Mouse (Mus musculus): ENCODE measurements around the gene Wnt5b. TPM values are rescaled to one million over a fixed set of nuclear protein-coding genes. Genes with fewer than 3 reads are reported as not detected.
"Not testable (repeated sequence)": the region's sequence is repeated elsewhere in the genome, so short reads cannot be mapped to it uniquely, and the experiment has no call there.

Gene Wnt5b
- polyA plus RNA-seq, 1 experiment = not detected

- Histone ChIP-seq H3K27ac (ENCODE audit: control insufficient read depth, insufficient read depth, low read depth, low read length, poor library complexity) (no peak overlapping the region), H3K4me1 (ENCODE audit: control insufficient read depth, insufficient read depth, low read length) (no peaks in the 10 kb centered on the region; the same call in 1 of the 2 replicates), H3K4me3 (replicated peaks; ENCODE audit: control insufficient read depth, low read depth, low read length) (no peak overlapping the region)
- TF ChIP-seq CTCF (IDR thresholded peaks at IDR 0.05; ENCODE audit: control insufficient read depth, insufficient read depth, low read length) = peak; percentile 99
- no peak for TF ChIP-seq POLR2A (IDR thresholded peaks at IDR 0.05; ENCODE audit: borderline replicate concordance, control insufficient read depth, low read depth, low read length)
- WGBS = 13% methylated on average over 12 of the region's 12 CpGs
Observed at GRCm38 (mm10) chr6:119443742-119444645, 100.2 kb downstream of the Wnt5b start.

GRCm38 (mm10) chr6:119442729-119443128 lies 101.4 kb downstream of the Wnt5b start:
- not testable (repeated sequence) for H3K27ac ChIP-seq (ENCODE audit: control insufficient read depth, insufficient read depth, low read depth, low read length, poor library complexity); H3K4me3 ChIP-seq (replicated peaks; ENCODE audit: control insufficient read depth, low read depth, low read length); H3K4me1 ChIP-seq (ENCODE audit: control insufficient read depth, insufficient read depth, low read length)
- TF ChIP-seq CTCF (IDR thresholded peaks at IDR 0.05; ENCODE audit: control insufficient read depth, insufficient read depth, low read length) = peak; percentile 27; the same call in 1 of the 2 replicates
- 75% methylated on average over 5 of the region's 5 CpGs for WGBS

GRCm38 (mm10) chr6:119437894-119438761 lies 106.0 kb downstream of the Wnt5b start:
- no peak overlapping the region for H3K4me3 ChIP-seq (replicated peaks; ENCODE audit: control insufficient read depth, low read depth, low read length)
- TF ChIP-seq POLR2A (IDR thresholded peaks at IDR 0.05; ENCODE audit: borderline replicate concordance, control insufficient read depth, low read depth, low read length) (no peak), CTCF (IDR thresholded peaks at IDR 0.05; ENCODE audit: control insufficient read depth, insufficient read depth, low read length) (no peak)
- H3K4me1 ChIP-seq (ENCODE audit: control insufficient read depth, insufficient read depth, low read length) = no peaks in the 10 kb centered on the region; the same call in 1 of the 2 replicates
- no peak overlapping the region for H3K27ac ChIP-seq (ENCODE audit: control insufficient read depth, insufficient read depth, low read depth, low read length, poor library complexity)
- WGBS = 12% methylated on average over 8 of the region's 8 CpGs

GRCm38 (mm10) chr6:119434394-119434793 lies 109.8 kb downstream of the Wnt5b start:
- Histone ChIP-seq H3K4me3 (replicated peaks; ENCODE audit: control insufficient read depth, low read depth, low read length) (no peak overlapping the region), H3K4me1 (ENCODE audit: control insufficient read depth, insufficient read depth, low read length) (no peaks in the 10 kb centered on the region; the same call in 1 of the 2 replicates), H3K27ac (ENCODE audit: control insufficient read depth, insufficient read depth, low read depth, low read length, poor library complexity) (no peak overlapping the region)
- TF ChIP-seq CTCF (IDR thresholded peaks at IDR 0.05; ENCODE audit: control insufficient read depth, insufficient read depth, low read length) (no peak), POLR2A (IDR thresholded peaks at IDR 0.05; ENCODE audit: borderline replicate concordance, control insufficient read depth, low read depth, low read length) (no peak)
- WGBS = 85% methylated on average over 4 of the region's 4 CpGs

- H3K4me1 ChIP-seq (ENCODE audit: control insufficient read depth, insufficient read depth, low read length) = no peaks in the 10 kb centered on the region
- 67% methylated on average over 6 of the region's 6 CpGs for WGBS
- H3K27ac ChIP-seq (ENCODE audit: control insufficient read depth, insufficient read depth, low read depth, low read length, poor library complexity) = no peak overlapping the region
- no peak overlapping the region for H3K4me3 ChIP-seq (replicated peaks; ENCODE audit: control insufficient read depth, low read depth, low read length)
- no peak for TF ChIP-seq POLR2A (IDR thresholded peaks at IDR 0.05; ENCODE audit: borderline replicate concordance, control insufficient read depth, low read depth, low read length)
- TF ChIP-seq CTCF (IDR thresholded peaks at IDR 0.05; ENCODE audit: control insufficient read depth, insufficient read depth, low read length) = no peak
Observed at GRCm38 (mm10) chr6:119431751-119432324, 112.3 kb downstream of the Wnt5b start.

GRCm38 (mm10) chr6:119430508-119430907 lies 113.6 kb downstream of the Wnt5b start:
- Histone ChIP-seq H3K4me3 (replicated peaks; ENCODE audit: control insufficient read depth, low read depth, low read length) (no peak overlapping the region), H3K4me1 (ENCODE audit: control insufficient read depth, insufficient read depth, low read length) (no peaks in the 10 kb centered on the region), H3K27ac (ENCODE audit: control insufficient read depth, insufficient read depth, low read depth, low read length, poor library complexity) (no peak overlapping the region)
- 9% methylated on average over 2 of the region's 2 CpGs for WGBS
- TF ChIP-seq POLR2A (IDR thresholded peaks at IDR 0.05; ENCODE audit: borderline replicate concordance, control insufficient read depth, low read depth, low read length) = no peak
- TF ChIP-seq CTCF (IDR thresholded peaks at IDR 0.05; ENCODE audit: control insufficient read depth, insufficient read depth, low read length) = peak; percentile 35

GRCm38 (mm10) chr6:119429311-119429710 lies 114.8 kb downstream of the Wnt5b start:
- Histone ChIP-seq H3K27ac (ENCODE audit: control insufficient read depth, insufficient read depth, low read depth, low read length, poor library complexity) (no peak overlapping the region), H3K4me1 (ENCODE audit: control insufficient read depth, insufficient read depth, low read length) (no peaks in the 10 kb centered on the region), H3K4me3 (replicated peaks; ENCODE audit: control insufficient read depth, low read depth, low read length) (no peak overlapping the region)
- 58% methylated on average over 13 of the region's 13 CpGs for WGBS
- TF ChIP-seq CTCF (IDR thresholded peaks at IDR 0.05; ENCODE audit: control insufficient read depth, insufficient read depth, low read length) = no peak
- TF ChIP-seq POLR2A (IDR thresholded peaks at IDR 0.05; ENCODE audit: borderline replicate concordance, control insufficient read depth, low read depth, low read length) = no peak

- no peak overlapping the region for H3K4me3 ChIP-seq (replicated peaks; ENCODE audit: control insufficient read depth, low read depth, low read length)
- no peaks in the 10 kb centered on the region for H3K4me1 ChIP-seq (ENCODE audit: control insufficient read depth, insufficient read depth, low read length)
- no peak overlapping the region for H3K27ac ChIP-seq (ENCODE audit: control insufficient read depth, insufficient read depth, low read depth, low read length, poor library complexity)
- TF ChIP-seq CTCF (IDR thresholded peaks at IDR 0.05; ENCODE audit: control insufficient read depth, insufficient read depth, low read length) = 0 out of 2 replicates have a peak, but pooled peaks have one; percentile 10
- TF ChIP-seq POLR2A (IDR thresholded peaks at IDR 0.05; ENCODE audit: borderline replicate concordance, control insufficient read depth, low read depth, low read length) = no peak
- WGBS = 62% methylated on average over 3 of the region's 3 CpGs
Observed at GRCm38 (mm10) chr6:119428611-119429010, 115.5 kb downstream of the Wnt5b start.

All from bone marrow, adult 2 months (tissue).